Mouse (Mus musculus) neural tube, embryonic 11.5 days (tissue): ENCODE results near the gene Enthd1. TPM values are rescaled to one million over a fixed set of nuclear protein-coding genes. Genes with fewer than 3 reads are reported as not detected.

Experiments used
- ATAC-seq: fragments of 200-750 bp; cut with Nextera tagmentation; 2 replicates; pipeline ENCODE4 v1.8.0; 2017; ENCODE audit warnings: moderate number of reproducible peaks, mild to moderate bottlenecking, moderate TSS enrichment, moderate library complexity; ENCODE audit not compliant: insufficient read depth, low FRiP score, low TSS enrichment
- DNase-seq: peaks from one replicate; pipeline ENCODE4 v3.0.0-alpha.2; 2015; ENCODE audit warnings: low spot score
- H3K27ac ChIP-seq: fragments of 300-500 bp; sonication (generic); 2 replicates; pipeline ENCODE4 v1.5.1; 2014; ENCODE audit warnings: low read depth, mild to moderate bottlenecking, low read length
- H3K27me3 ChIP-seq: fragments of 300-500 bp; sonication (generic); 2 replicates; pipeline ENCODE4 v1.6.1; 2014; ENCODE audit warnings: mild to moderate bottlenecking, low read length, mixed read lengths; ENCODE audit not compliant: control insufficient read depth, insufficient read depth
- H3K36me3 ChIP-seq: fragments of 300-500 bp; sonication (generic); 2 replicates; pipeline ENCODE4 v1.6.1; 2014; ENCODE audit warnings: mild to moderate bottlenecking, low read length, moderate library complexity, mixed read lengths; ENCODE audit not compliant: control insufficient read depth, insufficient read depth
- H3K4me1 ChIP-seq: fragments of 300-500 bp; sonication (generic); 2 replicates; pipeline ENCODE4 v1.6.1; 2014; ENCODE audit warnings: low read length, mixed read lengths; ENCODE audit not compliant: control insufficient read depth, insufficient read depth
- H3K4me2 ChIP-seq: fragments of 300-500 bp; sonication (generic); 2 replicates; pipeline ENCODE4 v1.6.1; 2014; ENCODE audit warnings: low read depth, mild to moderate bottlenecking, moderate library complexity
- H3K4me3 ChIP-seq: fragments of 300-500 bp; sonication (generic); 2 replicates; pipeline ENCODE4 v1.5.1; 2014; ENCODE audit warnings: low read depth, low read length
- H3K9ac ChIP-seq: fragments of 300-500 bp; sonication (generic); 2 replicates; pipeline ENCODE4 v1.6.1; 2014; ENCODE audit warnings: mild to moderate bottlenecking, low read length
- H3K9me3 ChIP-seq: fragments of 300-500 bp; sonication (generic); 2 replicates; pipeline ENCODE4 v1.6.1; 2016; ENCODE audit warnings: low read length; ENCODE audit not compliant: control insufficient read depth
- WGBS: fragments of 180-500 bp; shearing (Covaris S2); extraction: QIAGEN DNeasy Blood & Tissue Kit; methylation state at CpG from one replicate; pipeline ENCODE4 v1.1.7; 2014; 5-methylcytosine and 5-hydroxymethylcytosine counted together
- polyA plus RNA-seq: library from polyadenylated mRNA; unstranded; fragments of >200 nt; fragmentation: Nextera tagmentation; extraction: Ambion mirVana; gene quantifications from 2 replicates; pipeline ENCODE4 v1.2.1, GENCODE M21; 2014

The Enthd1 gene
- polyA plus RNA-seq, result not detected in 2 replicates

DNA sequence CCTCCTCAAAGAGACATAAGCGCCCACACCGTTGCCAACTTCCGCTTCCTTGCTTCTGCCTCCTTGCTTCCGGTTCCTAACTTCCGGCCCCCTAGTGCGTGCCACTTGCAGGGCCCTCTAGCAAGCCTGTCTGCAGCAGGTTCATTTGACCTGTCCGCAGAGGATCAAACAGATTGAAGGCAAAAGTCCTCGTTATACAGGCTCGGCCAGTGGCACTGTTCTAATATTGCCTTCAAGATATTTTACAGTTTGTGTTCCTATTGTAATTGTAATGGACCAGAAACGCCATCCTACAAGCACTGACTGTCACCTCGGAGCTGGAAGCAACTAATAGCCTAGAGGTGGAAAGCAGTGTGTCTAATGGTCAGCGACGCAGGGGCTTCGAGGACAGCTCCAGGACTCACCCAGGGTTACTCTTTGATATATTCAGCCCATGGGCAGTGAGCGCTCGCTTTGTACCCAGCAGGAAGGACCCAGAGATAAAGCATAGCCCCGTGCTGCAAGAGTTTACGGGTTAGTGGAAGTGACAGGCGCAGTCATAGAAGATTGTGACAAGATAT lies at the start of gene Enthd1:
Enthd1 (minus strand) TSS at position 51 of the 560 bp plus-strand sequence.
- Histone ChIP-seq H3K4me2 (no peak within 1 kb of the TSS), H3K9me3 (no peaks in the 10 kb centered on the region), H3K27ac (no peak within 1 kb of the TSS), H3K9ac (no peak within 1 kb of the TSS), H3K4me3 (no peak within 1 kb of the TSS), H3K27me3 (no peaks in the 10 kb centered on the region), H3K4me1 (no peaks in the 10 kb centered on the region), H3K36me3 (no peaks in the 10 kb centered on the region)
- ATAC-seq (no peak), DNase-seq (no peak)
- WGBS, result 84% methylated on average over 19 of the region's 19 CpGs

DNA sequence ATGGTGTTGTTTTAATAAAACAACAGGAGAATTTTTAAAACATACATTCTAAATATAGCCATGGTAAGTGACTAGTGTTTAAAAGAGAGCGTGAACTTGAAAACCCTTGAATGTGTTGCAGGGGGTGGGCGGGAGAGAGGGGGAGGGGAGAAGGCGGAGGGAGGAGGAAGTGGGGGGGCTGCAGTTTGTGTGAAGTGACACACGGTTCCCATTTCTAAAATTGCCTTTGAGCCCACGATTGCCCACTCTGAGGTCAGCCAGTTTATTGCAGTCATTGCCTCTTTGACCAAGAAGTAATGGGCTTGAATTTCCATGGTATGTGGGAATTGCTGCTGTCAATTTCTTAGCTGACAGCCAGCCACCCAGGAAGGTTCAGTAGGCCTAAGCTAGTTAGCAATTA lies 48.9 kb upstream of the Enthd1 start:
- Histone ChIP-seq H3K9me3 (no peaks in the 10 kb centered on the region), H3K9ac (no peak overlapping the region), H3K27ac (peak overlapping the region; percentile 34; the same call in 1 of the 2 replicates), H3K27me3 (no peaks in the 10 kb centered on the region), H3K4me3 (no peak overlapping the region), H3K4me2 (no peak overlapping the region), H3K36me3 (no peaks in the 10 kb centered on the region), H3K4me1 (peaks cover 10% of the 10 kb centered on the region; the same call in 1 of the 2 replicates)
- WGBS, result 46% methylated on average over 5 of the region's 5 CpGs
- DNase-seq (no peak), ATAC-seq (no peak)

DNA sequence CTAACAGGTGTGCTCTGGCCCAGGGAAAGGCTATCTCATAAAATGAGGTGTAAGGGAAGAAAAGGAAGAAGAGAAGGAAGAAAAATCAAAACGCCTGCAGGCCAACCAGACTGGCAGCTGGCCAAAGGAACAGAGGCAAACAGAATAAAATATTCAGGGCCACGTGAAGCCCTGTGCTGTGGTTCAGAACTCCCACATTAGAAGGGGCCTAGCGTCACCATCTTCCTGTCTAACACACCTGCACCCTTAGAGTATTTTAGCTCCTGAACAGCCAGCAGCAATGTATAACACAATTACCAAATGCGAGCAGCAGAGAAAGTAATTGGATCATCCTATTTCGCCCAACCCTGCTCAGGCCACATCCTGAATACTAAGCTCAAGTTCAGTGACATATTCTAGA lies 46.5 kb upstream of the Enthd1 start:
- 84% methylated on average over 5 of the region's 5 CpGs for WGBS
- Histone ChIP-seq H3K4me3 (no peak overlapping the region), H3K4me1 (peaks cover 10% of the 10 kb centered on the region; the same call in 1 of the 2 replicates), H3K4me2 (no peak overlapping the region), H3K27ac (no peak overlapping the region), H3K9ac (no peak overlapping the region), H3K9me3 (no peaks in the 10 kb centered on the region), H3K36me3 (no peaks in the 10 kb centered on the region), H3K27me3 (no peaks in the 10 kb centered on the region)
- ATAC-seq (no peak), DNase-seq (no peak)

- whole genome bisulfite sequencing, result 73% methylated on average over 2 of the region's 2 CpGs
- ATAC-seq, result no peak
Observed at GRCm38 (mm10) chr15:80610335-80610734, 45.4 kb upstream of the Enthd1 start.

GRCm38 (mm10) chr15:80607970-80608369 lies 43.0 kb upstream of the Enthd1 start:
- H3K4me2 ChIP-seq, result no peak overlapping the region
- no peak for DNase-seq
- ATAC-seq, result no peak
- H3K4me3 ChIP-seq, result no peak overlapping the region
- H3K9me3 ChIP-seq, result no peaks in the 10 kb centered on the region
- no peaks in the 10 kb centered on the region for H3K4me1 ChIP-seq
- H3K36me3 ChIP-seq, result no peaks in the 10 kb centered on the region
- no peak overlapping the region for H3K9ac ChIP-seq
- H3K27ac ChIP-seq, result no peak overlapping the region
- WGBS, result 82% methylated on average over 3 of the region's 3 CpGs
- no peaks in the 10 kb centered on the region for H3K27me3 ChIP-seq

More at GRCm38 (mm10) chr15:80610335-80610734, 45.4 kb upstream of the Enthd1 start:
- no peak for DNase-seq
- Histone ChIP-seq H3K27me3 (no peaks in the 10 kb centered on the region), H3K4me1 (peaks cover 7% of the 10 kb centered on the region; the same call in 1 of the 2 replicates), H3K27ac (no peak overlapping the region), H3K9ac (no peak overlapping the region), H3K36me3 (no peaks in the 10 kb centered on the region), H3K9me3 (no peaks in the 10 kb centered on the region), H3K4me2 (no peak overlapping the region), H3K4me3 (no peak overlapping the region)

DNA sequence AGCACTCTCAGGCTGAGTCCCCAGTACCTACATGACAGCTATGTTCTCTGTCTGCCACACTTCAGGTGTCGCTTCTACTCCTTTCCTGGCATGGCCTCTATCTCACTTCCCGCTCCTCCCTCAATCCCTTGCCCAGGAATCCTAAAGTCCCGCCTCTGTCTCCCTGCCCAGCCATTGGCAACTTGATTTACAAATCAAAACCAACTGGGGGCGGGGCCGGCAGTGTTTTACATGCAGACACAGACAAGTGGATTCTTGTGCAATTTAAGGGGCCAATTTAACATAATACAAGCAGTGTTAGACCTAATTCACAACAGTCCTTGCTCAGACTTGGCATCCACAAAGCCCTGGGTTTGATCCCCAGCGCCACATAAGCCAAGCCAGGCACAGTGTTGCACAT lies 39.1 kb upstream of the Enthd1 start:
- Histone ChIP-seq H3K4me1 (no peaks in the 10 kb centered on the region), H3K4me2 (no peak overlapping the region), H3K27me3 (no peaks in the 10 kb centered on the region), H3K9ac (no peak overlapping the region), H3K9me3 (no peaks in the 10 kb centered on the region), H3K27ac (no peak overlapping the region), H3K4me3 (no peak overlapping the region), H3K36me3 (no peaks in the 10 kb centered on the region)
- WGBS, result 90% methylated on average over 6 of the region's 6 CpGs
- ATAC-seq, result no peak
- DNase-seq, result no peak

DNA sequence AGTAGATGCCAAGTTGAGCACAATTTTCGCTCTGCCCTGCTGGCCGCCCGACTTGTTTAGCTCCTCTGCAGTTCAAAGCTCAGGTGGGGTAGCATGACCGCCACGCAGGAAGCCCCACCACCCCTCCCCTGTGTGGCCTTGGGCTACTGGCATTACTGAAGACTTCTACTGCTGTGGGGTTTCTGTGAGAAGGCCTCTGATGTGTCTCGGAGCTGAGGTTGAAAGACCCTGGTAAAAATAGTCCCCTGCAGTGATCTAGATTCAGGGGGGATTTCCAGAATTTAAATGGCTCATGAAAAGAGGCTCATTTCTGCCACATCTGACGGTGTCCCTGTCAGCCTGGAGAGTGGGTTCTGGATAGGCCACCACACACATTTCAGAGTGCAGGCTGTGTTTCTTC lies 37.5 kb upstream of the Enthd1 start:
- DNase-seq, result no peak
- no peaks in the 10 kb centered on the region for H3K4me1 ChIP-seq
- H3K4me3 ChIP-seq, result no peak overlapping the region
- no peak overlapping the region for H3K9ac ChIP-seq
- no peaks in the 10 kb centered on the region for H3K9me3 ChIP-seq
- H3K4me2 ChIP-seq, result no peak overlapping the region
- no peak overlapping the region for H3K27ac ChIP-seq
- H3K27me3 ChIP-seq, result no peaks in the 10 kb centered on the region
- ATAC-seq, result no peak
- no peaks in the 10 kb centered on the region for H3K36me3 ChIP-seq
- WGBS, result 66% methylated on average over 7 of the region's 7 CpGs

DNA sequence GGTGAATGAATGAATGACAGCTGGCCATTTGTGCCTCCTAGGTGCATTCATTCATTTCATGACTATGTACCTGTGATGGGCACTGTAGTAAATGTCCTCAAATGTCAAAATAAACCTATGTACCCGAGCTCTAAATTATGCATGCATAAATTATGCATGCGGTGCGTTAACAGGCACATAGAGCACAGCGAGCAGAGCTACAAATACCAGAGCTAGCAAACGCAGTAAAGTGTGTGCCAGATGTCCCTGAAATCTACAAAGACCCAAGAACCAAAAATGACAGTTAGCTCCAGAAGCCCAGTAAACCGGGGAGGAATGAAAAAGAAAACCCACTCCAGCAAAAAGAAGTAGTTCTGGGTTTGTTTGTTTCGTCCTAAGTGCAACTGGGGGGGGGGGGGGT lies 36.5 kb upstream of the Enthd1 start:
- H3K9me3 ChIP-seq, result no peaks in the 10 kb centered on the region
- H3K4me2 ChIP-seq, result no peak overlapping the region
- no peak overlapping the region for H3K27ac ChIP-seq
- no peak overlapping the region for H3K4me3 ChIP-seq
- no peaks in the 10 kb centered on the region for H3K4me1 ChIP-seq
- ATAC-seq, result no peak
- WGBS, result 58% methylated on average over 7 of the region's 7 CpGs
- H3K9ac ChIP-seq, result no peak overlapping the region
- H3K36me3 ChIP-seq, result no peaks in the 10 kb centered on the region
- H3K27me3 ChIP-seq, result no peaks in the 10 kb centered on the region
- no peak for DNase-seq

- Histone ChIP-seq H3K36me3 (no peaks in the 10 kb centered on the region), H3K4me3 (no peak overlapping the region), H3K9me3 (no peaks in the 10 kb centered on the region), H3K27me3 (no peaks in the 10 kb centered on the region), H3K4me2 (no peak overlapping the region), H3K9ac (no peak overlapping the region), H3K4me1 (no peaks in the 10 kb centered on the region), H3K27ac (no peak overlapping the region)
- 82% methylated on average over 4 of the region's 4 CpGs for WGBS
- no peak for DNase-seq
- no peak for ATAC-seq
Observed at GRCm38 (mm10) chr15:80599843-80600242, 34.9 kb upstream of the Enthd1 start.
